Mouse (Mus musculus): ENCODE results near the gene Pin1. TPM values are rescaled to one million over a fixed set of nuclear protein-coding genes. Genes with fewer than 3 reads are reported as not detected.
"Not testable (repeated sequence)": the region's sequence is repeated elsewhere in the genome, so short reads cannot be mapped to it uniquely, and the experiment has no call there.

Gene Pin1
- 83.7 and 88.6 TPM in 2 replicates for polyA plus RNA-seq (2016; fragmentation: Nextera tagmentation; extraction: Ambion mirVana)

DNA sequence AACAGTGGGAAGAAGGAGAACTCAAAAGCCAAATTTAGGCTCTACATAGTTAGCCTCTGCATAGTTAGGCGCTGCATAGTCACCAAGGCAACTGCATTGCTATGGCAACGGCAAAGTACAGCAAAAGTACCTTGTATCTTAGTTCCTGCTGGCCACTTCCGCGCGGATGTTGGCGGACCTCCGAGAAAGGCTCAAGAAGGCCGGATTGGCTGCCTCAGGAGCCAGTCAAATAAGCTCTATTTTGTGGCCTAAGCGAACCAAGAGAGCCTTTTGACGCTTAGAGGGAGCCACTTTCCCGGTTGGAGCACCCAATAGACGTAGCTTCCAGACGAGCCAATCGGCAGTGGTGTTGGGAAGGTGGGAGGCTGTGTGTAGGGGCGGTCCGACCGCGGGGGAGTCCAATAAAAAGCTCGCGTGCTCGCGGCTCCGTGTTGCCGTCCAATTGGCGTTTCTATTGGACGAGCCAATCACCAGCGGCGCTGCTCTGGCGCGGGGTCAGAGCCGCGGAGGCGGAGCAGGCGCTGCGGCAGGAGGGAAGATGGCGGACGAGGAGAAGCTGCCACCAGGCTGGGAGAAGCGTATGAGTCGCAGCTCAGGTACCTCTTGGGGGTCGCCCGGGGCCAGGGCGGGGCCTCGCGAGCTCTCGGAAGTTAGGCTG, at the start of gene Pin1:
Gene Pin1, plus strand, starts transcription at position 494 of the 658 bp plus-strand sequence.
- Histone ChIP-seq H3K27ac (peak within 1 kb of the TSS; percentile 91), H3K9me3 (no peaks in the 10 kb centered on the region), H3K4me3 (peak within 1 kb of the TSS; percentile 99), H3K36me3 (peaks cover 62% of the 10 kb centered on the region), H3K27me3 (ENCODE audit: insufficient read depth, poor library complexity, severe bottlenecking) (no peaks in the 10 kb centered on the region), H3K4me1 (replicated peaks) (peaks cover 42% of the 10 kb centered on the region)
- WGBS = under 1% methylated on average over 45 of the region's 45 CpGs
- peak; percentile 98 for DNase-seq (ENCODE audit: low spot score)

DNA sequence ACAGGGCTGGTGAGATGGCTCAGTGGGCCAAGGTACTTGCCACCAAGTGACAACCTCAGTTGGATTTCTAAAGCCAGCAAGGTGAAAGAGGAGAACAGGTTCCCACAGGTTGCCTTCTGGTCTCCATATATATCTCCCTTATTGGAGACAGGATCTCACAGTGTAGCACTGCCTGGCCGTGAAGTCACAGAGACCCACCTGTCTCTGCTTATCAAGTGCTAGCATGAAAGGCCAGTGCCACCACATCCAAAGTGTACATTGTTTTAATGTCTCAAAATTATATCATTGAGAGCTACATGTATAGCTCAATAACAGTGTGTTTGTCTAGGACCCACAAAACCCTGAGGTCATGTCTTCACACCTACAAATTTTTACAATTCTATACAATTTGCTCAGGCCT, 45.6 kb upstream of the Pin1 start:
- WGBS = 98% methylated on average over 1 of the region's 1 CpGs
- Histone ChIP-seq H3K36me3 (peaks cover 20% of the 10 kb centered on the region), H3K9me3 (peaks cover 4% of the 10 kb centered on the region; the same call in 1 of the 2 replicates), H3K4me3 (peak overlapping the region; percentile 83; the same call in 1 of the 2 replicates), H3K27me3 (ENCODE audit: insufficient read depth, poor library complexity, severe bottlenecking) (no peaks in the 10 kb centered on the region), H3K27ac (peak overlapping the region; percentile 99; the same call in 1 of the 2 replicates), H3K4me1 (replicated peaks) (peaks cover 9% of the 10 kb centered on the region)
- DNase-seq (ENCODE audit: low spot score) = no peak

GRCm38 (mm10) chr9:20607100-20607974, 44.6 kb upstream of the Pin1 start:
- under 1% methylated on average over 57 of the region's 57 CpGs for WGBS
- Histone ChIP-seq H3K4me3 (peak overlapping the region; percentile 83), H3K27me3 (ENCODE audit: insufficient read depth, poor library complexity, severe bottlenecking) (no peaks in the 10 kb centered on the region), H3K36me3 (peaks cover 17% of the 10 kb centered on the region), H3K9me3 (peaks cover 4% of the 10 kb centered on the region; the same call in 1 of the 2 replicates), H3K27ac (peak overlapping the region; percentile 99), H3K4me1 (replicated peaks) (peaks cover 9% of the 10 kb centered on the region)
- peak; percentile 92 for DNase-seq (ENCODE audit: low spot score)

- no peaks in the 10 kb centered on the region for H3K27me3 ChIP-seq (ENCODE audit: insufficient read depth, poor library complexity, severe bottlenecking)
- peaks cover 4% of the 10 kb centered on the region; the same call in 1 of the 2 replicates for H3K9me3 ChIP-seq
- 88% methylated on average over 5 of the region's 5 CpGs for WGBS
- H3K4me1 ChIP-seq (replicated peaks) = peaks cover 9% of the 10 kb centered on the region
- peaks cover 17% of the 10 kb centered on the region for H3K36me3 ChIP-seq
- no peak overlapping the region for H3K4me3 ChIP-seq
- DNase-seq (ENCODE audit: low spot score) = no peak
- H3K27ac ChIP-seq = no peak overlapping the region
These were observed 41.9 kb upstream of the Pin1 start for GRCm38 (mm10) chr9:20609831-20610464.

- 84% methylated on average over 5 of the region's 5 CpGs for WGBS
- Histone ChIP-seq H3K4me3 (no peak overlapping the region), H3K27me3 (ENCODE audit: insufficient read depth, poor library complexity, severe bottlenecking) (no peaks in the 10 kb centered on the region), H3K36me3 (peaks cover 17% of the 10 kb centered on the region), H3K9me3 (peaks cover 4% of the 10 kb centered on the region; the same call in 1 of the 2 replicates), H3K27ac (no peak overlapping the region), H3K4me1 (replicated peaks) (peaks cover 2% of the 10 kb centered on the region)
- DNase-seq (ENCODE audit: low spot score) = no peak
These were observed 39.9 kb upstream of the Pin1 start for GRCm38 (mm10) chr9:20611976-20612375.

GRCm38 (mm10) chr9:20616685-20617084, 35.2 kb upstream of the Pin1 start:
- Histone ChIP-seq H3K36me3 (no peaks in the 10 kb centered on the region), H3K4me1 (replicated peaks) (no peaks in the 10 kb centered on the region), H3K27me3 (ENCODE audit: insufficient read depth, poor library complexity, severe bottlenecking) (no peaks in the 10 kb centered on the region), H3K9me3 (no peaks in the 10 kb centered on the region), H3K4me3 (no peak overlapping the region), H3K27ac (no peak overlapping the region)
- DNase-seq (ENCODE audit: low spot score) = no peak
- 90% methylated on average over 2 of the region's 2 CpGs for whole genome bisulfite sequencing

DNA sequence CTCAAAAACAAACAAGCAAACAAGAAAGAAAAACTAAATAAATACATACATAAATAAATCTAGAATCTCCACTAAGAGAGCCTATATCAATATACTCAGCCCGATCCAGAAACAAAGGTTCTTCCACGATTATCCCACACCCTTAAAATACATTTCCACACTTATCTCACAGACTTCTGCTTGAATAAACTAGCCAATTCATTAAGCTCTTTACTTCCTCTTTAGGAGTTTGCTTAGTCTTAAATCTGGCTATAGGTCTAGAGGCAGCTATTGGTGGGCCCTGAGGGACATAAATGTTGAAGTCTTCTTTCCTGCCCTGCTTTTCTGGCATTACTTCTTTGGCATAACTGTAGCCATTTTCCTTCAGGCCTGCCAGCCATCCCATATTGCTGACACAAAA, 20.6 kb upstream of the Pin1 start:
- WGBS = 91% methylated on average over 2 of the region's 2 CpGs
- Histone ChIP-seq H3K36me3 (no peaks in the 10 kb centered on the region; the same call in 1 of the 2 replicates), H3K4me1 (replicated peaks) (no peaks in the 10 kb centered on the region), H3K9me3 (no peaks in the 10 kb centered on the region), H3K27ac (no peak overlapping the region), H3K27me3 (ENCODE audit: insufficient read depth, poor library complexity, severe bottlenecking) (no peaks in the 10 kb centered on the region), H3K4me3 (no peak overlapping the region)
- DNase-seq (ENCODE audit: low spot score) = no peak

GRCm38 (mm10) chr9:20635676-20636075, 16.2 kb upstream of the Pin1 start:
- not testable (repeated sequence) for H3K27me3 ChIP-seq (ENCODE audit: insufficient read depth, poor library complexity, severe bottlenecking); H3K4me1 ChIP-seq (replicated peaks); H3K27ac ChIP-seq; DNase-seq (ENCODE audit: low spot score); H3K9me3 ChIP-seq; H3K4me3 ChIP-seq
- 92% methylated on average over 8 of the region's 8 CpGs for WGBS
- peaks cover 30% of the 10 kb centered on the region for H3K36me3 ChIP-seq

DNA sequence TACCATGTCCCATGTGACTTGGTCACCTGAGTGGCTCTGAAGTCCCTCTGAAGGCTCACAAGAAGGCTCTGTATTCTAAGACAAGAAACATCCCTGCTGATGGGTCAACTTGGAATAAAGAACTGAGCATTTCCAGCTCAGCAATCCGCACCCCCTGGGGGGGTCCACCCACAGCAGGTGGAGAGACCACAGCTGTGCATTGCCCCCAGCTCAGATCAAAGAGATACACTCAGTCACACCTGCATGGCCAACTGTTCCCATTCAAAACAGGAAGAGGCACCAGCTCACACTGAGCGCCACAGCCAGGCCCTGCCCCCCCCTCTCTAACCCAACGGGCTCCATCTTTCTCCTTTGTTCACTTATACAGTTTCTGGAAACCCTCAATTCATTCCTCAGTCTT, 15.6 kb upstream of the Pin1 start:
- peaks cover 8% of the 10 kb centered on the region for H3K4me1 ChIP-seq (replicated peaks)
- 80% methylated on average over 3 of the region's 3 CpGs for WGBS
- no peak overlapping the region for H3K27ac ChIP-seq
- DNase-seq (ENCODE audit: low spot score) = no peak
- no peak overlapping the region for H3K4me3 ChIP-seq
- H3K9me3 ChIP-seq = no peaks in the 10 kb centered on the region
- H3K27me3 ChIP-seq (ENCODE audit: insufficient read depth, poor library complexity, severe bottlenecking) = no peaks in the 10 kb centered on the region
- peaks cover 30% of the 10 kb centered on the region for H3K36me3 ChIP-seq

DNA sequence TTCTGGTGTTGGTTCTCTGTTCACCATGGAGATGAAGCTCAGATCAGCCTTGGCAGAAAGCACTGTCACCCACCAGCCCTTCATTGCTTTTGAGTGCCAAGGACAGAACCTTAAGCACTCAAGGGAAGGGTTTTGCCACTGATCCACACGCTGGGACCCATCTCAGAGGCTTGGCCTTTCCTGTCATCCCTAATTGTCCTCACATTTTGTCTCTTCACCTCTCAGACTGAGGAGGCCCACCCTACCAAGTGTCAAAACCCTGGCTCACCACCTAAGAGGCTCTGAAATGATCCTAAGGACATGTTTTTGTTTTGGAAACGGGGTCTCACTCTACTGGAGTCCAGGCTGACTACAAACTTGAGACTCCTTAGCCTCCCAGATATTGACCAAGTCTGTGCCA, 15.1 kb upstream of the Pin1 start:
- 87% methylated on average over 2 of the region's 2 CpGs for WGBS
- Histone ChIP-seq H3K9me3 (no peaks in the 10 kb centered on the region), H3K4me3 (no peak overlapping the region), H3K36me3 (peaks cover 30% of the 10 kb centered on the region), H3K27ac (no peak overlapping the region), H3K27me3 (ENCODE audit: insufficient read depth, poor library complexity, severe bottlenecking) (no peaks in the 10 kb centered on the region), H3K4me1 (replicated peaks) (peaks cover 13% of the 10 kb centered on the region)
- no peak for DNase-seq (ENCODE audit: low spot score)

GRCm38 (mm10) chr9:20638552-20638951, 13.3 kb upstream of the Pin1 start:
- WGBS = 96% methylated on average over 19 of the region's 19 CpGs

DNA sequence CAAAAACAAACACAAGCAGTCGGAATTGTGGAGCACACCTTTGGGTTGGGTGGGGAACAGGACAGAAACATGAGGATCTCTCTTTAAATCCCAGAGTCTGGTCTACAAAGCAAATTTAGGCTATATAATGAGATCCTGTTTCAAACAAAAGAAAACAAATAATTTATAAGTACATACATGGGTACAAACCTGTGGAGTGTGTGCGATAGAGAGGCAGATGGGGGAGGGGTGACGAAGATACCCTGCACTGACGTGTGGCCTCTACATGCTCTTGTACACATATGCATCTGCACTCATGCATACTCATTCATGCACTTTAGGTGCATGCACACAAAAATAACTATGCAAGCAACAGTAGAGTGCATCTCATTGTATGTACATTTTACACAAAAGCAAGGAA, 12.4 kb upstream of the Pin1 start:
- H3K4me1 ChIP-seq (replicated peaks) = peaks cover 26% of the 10 kb centered on the region
- DNase-seq (ENCODE audit: low spot score) = no peak
- H3K27ac ChIP-seq = no peak overlapping the region
- 0 out of 2 replicates have a peak, but pooled peaks cover 3% of the 10 kb centered on the region for H3K9me3 ChIP-seq
- no peaks in the 10 kb centered on the region for H3K27me3 ChIP-seq (ENCODE audit: insufficient read depth, poor library complexity, severe bottlenecking)
- no peak overlapping the region for H3K4me3 ChIP-seq
- WGBS = 92% methylated on average over 4 of the region's 4 CpGs
- H3K36me3 ChIP-seq = peaks cover 30% of the 10 kb centered on the region

More at GRCm38 (mm10) chr9:20638552-20638951, 13.3 kb upstream of the Pin1 start:
- Histone ChIP-seq H3K9me3 (0 out of 2 replicates have a peak, but pooled peaks cover 3% of the 10 kb centered on the region), H3K27ac (no peak overlapping the region), H3K4me3 (no peak overlapping the region), H3K4me1 (replicated peaks) (peaks cover 21% of the 10 kb centered on the region), H3K36me3 (peaks cover 30% of the 10 kb centered on the region), H3K27me3 (ENCODE audit: insufficient read depth, poor library complexity, severe bottlenecking) (no peaks in the 10 kb centered on the region)
- DNase-seq (ENCODE audit: low spot score) = no peak
